Mouse (Mus musculus) G1E (cell line): ENCODE measurements around the gene Kcnma1.

Experiments
- CTCF ChIP-seq: IDR thresholded peaks from 2 replicates; pipeline ENCODE4 v1.5.1; 2012; ENCODE audit warnings: low read depth, low read length, inconsistent platforms, mixed read lengths
- GATA1 ChIP-seq: IDR thresholded peaks from 2 replicates; pipeline ENCODE4 v1.6.1; 2012; ENCODE audit warnings: borderline replicate concordance, low read length, inconsistent platforms, mixed read lengths
- GATA2 ChIP-seq: IDR thresholded peaks from 2 replicates; pipeline ENCODE4 v1.6.1; 2012; ENCODE audit warnings: low read depth, low read length, inconsistent platforms, borderline replicate concordance
- TAL1 ChIP-seq: conservative IDR thresholded peaks from 2 replicates; pipeline ENCODE4 v1.6.1; 2012; ENCODE audit warnings: low read depth, low read length, inconsistent platforms, mixed read lengths

GRCm38 (mm10) chr14:23391566-23391965 is 622.7 kb downstream of the Kcnma1 start:
- no peak for TF ChIP-seq CTCF
- no peak for TF ChIP-seq TAL1
- no peak for TF ChIP-seq GATA2
- TF ChIP-seq GATA1: no peak
